Mouse (Mus musculus) NIH3T3 (cell line): ENCODE measurements around the gene Olfr1188.

ENCODE experiments used
- DNase-seq: peaks from one replicate; pipeline ENCODE4 v3.0.0-alpha.2; 2012; ENCODE audit warnings: low read depth

Gene Olfr1188

GRCm38 (mm10) chr2:88556635-88557034 lies at the start of gene Olfr1188:
TSS of gene Olfr1188 (plus strand) at chr2:88556935.
- DNase-seq: no peak

GRCm38 (mm10) chr2:88518251-88518650 lies 38.5 kb upstream of the Olfr1188 start, which contains the start of gene Olfr1186:
TSS of gene Olfr1186 (plus strand) at chr2:88518551.
- no peak for DNase-seq

DNA sequence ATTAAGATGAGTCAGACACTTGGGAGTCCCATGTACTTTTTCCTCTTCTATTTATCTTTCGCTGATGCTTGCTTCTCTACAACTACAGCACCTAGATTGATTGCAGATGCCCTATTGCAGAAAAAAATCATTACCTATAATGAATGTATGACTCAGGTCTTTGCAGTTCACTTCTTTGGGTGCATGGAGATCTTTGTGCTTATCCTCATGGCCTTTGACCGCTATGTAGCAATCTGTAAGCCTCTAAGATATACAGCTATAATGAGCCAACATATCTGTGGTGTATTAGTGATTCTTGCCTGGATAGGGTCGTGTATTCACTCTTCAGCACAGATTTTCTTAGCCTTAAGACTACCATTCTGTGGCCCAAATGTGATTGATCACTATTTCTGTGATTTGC lies 31.0 kb upstream of the Olfr1188 start:
- no peak for DNase-seq

DNA sequence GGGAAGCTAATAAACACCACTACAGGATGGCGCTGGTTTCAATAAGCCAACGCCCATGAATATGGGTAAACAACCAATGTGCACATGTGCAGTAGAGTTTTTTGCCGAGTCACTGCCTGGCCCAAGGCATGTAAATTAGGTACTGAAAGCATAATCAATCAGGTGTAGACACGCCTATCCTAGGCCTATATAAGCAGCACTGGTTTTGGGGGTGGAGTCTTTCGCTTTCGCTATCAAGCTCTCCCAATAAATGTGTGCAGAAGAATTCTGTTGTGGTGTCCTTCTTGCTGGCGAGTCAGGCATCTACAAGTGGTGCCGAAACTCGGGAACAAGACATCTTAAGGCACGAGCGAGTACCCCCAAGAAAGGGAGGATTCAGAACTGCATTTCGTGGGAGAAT lies 16.0 kb downstream of the Olfr1188 start:
- DNase-seq: peak; percentile 52

GRCm38 (mm10) chr2:88586154-88586553 lies 29.4 kb downstream of the Olfr1188 start, which contains the start of gene Olfr1189:
TSS of gene Olfr1189 (plus strand) at chr2:88586454.
- no peak for DNase-seq
